Mouse (Mus musculus): Measurements from ENCODE around the gene St5.

Gene St5

DNA sequence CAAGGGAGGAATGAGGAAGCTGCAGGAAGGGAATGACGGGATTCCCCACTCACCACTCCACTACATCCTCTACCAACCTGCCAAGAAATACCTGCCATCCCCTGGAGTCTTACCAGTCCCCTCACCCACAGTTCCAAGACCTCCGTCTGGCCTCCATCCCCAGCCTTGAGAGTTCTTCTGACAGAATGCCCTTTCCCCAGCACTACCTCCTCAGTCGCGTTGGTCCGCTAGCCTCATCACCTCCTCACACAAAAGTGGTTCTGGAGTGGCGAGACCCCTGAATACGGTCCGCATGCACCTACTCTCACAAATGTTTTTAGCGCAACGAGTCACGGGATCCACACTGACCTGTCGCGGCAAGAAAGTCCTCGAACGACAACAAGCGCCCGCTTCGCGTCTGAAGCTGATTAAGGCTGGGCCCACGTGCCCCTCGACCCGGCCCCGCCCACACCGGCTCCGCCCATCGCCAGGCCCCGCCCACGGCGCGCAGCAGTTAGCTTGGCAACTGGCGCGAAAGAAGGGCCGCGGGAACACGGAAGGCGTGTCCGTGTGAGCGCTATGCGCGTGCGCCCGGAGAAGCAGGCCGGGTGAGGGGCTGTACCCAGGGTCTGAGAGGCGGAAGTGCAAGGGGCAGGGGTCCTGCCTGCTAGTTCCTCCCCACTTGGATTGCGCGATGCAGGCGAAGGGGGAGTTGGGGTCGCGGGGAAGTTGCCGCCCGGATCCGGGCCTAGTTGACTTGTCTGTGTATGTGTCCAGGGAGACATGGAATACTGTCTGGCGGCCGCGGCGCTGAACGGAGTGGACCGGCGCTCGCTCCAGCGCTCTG is at the start of gene St5, which contains the start of gene Akip1:
Gene St5, minus strand, starts transcription at position 416 of the 826 bp plus-strand sequence.
Gene Akip1, plus strand, starts transcription at position 501 of the 826 bp plus-strand sequence.
- peak; percentile 96 for DNase-seq

DNA sequence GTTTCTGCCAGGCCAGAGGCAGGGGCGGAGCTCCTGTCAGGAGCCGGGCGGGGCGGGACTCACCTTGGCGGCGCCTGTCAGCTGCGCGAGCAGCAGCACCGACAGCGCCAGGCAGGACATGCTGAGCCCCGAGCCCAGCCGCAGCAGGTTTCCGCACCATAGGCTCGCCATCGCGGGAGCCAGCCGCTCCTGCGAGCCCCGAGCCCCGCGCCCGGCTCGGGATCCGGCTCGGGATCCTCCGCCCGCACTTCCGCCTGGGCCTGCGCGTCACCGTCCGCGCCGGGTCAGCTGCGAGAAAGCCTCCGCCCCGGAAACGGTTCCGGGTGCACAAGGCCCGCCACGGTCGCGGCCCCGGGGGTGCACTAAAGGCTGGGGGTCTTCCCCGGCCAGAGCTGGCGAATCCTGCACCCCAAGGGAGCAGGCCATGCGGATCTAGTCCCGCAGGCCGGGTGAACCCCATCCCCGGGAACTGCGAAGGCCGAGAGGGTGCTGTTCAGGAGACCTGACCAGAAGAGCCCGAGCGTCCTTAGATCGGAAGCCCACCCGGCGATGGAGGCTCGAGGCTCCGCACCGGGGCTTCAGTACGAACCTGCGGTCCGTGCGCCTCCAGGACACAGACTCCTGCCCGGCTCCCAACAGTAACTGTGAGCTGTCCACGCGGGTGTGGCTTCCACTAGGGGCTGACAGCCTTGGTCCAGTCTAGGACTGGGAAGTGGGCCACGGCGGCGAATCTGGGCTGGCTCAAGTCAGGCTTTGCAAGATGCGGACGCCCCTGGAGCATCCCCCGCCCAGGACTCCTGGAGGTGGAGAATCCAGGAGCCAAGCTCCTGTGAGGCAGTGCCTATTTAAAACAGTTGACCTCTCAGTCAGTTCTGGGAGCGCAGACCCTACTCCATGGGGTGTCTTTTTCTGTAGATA is 48.9 kb upstream of the St5 start, which contains the start of gene Tmem9b:
Gene Tmem9b, minus strand, starts transcription at position 868 of the 918 bp plus-strand sequence.
- DNase-seq: peak; percentile 82

DNA sequence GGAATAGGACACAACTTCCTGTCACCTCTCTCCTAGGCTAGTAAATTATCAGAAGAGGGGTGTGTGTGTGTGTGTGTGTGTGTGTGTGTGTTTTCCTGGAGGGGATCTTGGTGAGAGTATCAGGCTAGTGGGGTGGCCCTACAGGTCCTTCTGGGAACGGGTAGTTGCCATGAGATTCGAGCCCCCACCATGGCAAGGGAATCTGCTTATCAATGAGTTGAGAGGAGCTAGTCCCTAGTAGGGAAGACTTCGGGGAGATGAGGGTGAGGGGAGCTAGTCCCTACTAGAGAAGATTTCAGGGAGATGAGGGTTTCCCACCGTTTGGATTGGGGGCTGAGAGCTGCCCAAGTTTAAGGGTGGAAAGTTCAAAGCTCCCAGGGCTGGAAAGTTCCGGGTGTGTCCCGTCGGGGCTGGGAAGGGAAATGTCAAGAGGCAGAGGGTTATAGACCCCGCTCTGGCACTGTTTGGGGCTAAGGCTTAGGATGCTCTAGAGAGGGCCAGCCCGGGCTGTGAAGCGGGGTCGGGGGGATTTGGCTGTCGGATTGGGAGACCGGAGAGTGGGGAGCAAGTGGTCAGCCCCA is 48.1 kb upstream of the St5 start:
- peak; percentile 20 for DNase-seq

DNA sequence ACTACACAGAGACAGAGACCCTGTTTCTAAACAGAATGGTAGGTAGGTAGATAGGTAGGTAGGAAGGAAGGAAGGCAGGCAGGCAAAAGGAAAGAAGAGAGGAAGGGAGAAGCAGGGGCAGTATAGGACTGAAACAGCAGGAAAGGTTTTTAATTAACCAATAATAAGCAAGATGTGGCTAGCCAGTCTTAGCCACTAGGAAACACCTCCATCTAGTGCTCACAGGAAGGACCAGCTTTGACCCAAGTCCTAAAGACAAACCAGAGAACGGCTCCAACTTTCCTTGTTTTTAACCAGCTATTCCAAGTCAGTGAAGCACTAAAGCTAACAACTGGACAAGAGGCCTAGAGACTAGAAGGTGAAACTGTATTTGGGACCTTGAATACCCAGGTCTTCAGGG is 44.3 kb upstream of the St5 start:
- DNase-seq: peak; percentile 35

DNA sequence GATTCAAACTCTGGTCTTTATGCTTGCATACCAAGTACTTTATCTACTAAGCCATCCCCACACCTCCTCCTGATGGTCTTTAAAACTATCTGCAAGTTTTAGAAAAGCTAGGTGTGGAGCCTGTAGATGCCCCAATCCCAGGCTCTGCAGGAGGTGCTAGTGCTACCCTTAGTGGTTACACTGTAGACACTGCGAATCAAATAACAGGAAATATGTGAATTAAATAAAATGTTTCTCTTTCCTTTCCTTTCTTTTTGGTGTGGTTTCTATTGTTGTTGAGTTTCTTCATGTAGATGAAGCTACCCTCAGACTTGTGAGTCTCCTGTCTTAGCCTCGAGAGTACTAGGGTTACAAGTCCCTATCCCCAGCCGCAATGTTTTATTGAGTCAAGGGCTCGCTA is 38.3 kb upstream of the St5 start:
- DNase-seq: no peak

DNA sequence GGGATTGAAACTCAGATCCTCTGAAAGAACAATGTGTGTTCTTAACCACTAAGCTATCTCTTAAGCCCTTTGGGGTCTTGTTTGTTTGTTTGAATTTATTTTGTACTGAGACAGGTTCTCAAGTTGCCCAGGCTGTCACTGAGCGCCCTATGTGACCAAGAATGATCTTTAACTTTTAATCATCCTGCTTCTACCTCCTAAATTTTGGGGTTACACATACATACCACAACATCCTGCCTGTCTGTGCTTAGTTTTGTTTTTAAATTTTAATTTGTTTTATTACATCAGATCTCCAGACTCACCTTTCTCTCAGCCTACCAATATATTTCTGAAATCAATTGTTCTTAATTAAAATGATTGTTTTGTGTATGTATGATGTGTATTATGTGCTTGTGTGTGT is 37.7 kb upstream of the St5 start:
- DNase-seq: no peak

DNA sequence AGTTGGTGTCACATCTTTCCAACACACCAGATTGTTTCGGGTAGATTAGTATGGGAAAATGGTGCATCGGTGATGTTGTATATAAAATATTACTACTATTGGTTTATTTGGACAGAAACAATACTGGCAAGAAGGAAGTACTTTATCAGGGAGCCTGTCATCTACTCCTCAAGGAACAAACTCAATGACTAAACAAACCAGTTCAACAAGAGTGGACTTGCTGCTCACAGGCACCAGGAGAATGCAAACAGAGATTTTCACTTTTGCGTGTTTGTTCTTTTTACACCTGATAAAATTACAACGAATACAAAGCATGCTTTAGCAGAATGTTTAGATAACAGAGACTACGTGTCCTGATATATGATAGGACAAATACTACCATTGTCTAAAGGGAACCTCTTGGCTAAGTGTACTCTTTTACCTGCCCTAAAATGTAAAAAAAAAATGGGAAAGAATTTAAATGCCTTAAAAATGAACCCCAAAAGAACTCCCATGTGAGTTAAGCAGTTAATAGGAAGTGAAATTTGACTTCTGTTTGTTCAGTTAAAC is 36.5 kb upstream of the St5 start:
- no peak for DNase-seq

DNA sequence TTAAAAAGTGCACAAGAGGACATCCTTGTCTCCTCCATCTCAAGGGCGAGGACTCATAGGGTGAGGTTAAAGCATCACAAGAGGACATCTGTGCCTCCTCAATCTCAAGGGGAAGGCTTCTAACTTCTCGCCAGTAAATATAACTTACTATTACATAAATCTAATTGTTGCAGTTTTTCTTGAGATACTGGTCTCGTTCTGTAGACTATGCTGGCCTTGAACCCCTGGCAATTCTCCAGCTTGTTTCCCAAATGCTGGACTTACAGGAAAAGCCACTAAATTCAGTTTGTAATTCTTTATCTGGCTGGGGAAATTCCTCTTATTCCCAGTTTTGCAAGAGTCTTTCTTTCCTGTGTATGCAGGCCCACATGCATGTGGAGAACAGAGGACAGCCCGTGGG is 31.4 kb upstream of the St5 start:
- DNase-seq: peak; percentile 40

DNA sequence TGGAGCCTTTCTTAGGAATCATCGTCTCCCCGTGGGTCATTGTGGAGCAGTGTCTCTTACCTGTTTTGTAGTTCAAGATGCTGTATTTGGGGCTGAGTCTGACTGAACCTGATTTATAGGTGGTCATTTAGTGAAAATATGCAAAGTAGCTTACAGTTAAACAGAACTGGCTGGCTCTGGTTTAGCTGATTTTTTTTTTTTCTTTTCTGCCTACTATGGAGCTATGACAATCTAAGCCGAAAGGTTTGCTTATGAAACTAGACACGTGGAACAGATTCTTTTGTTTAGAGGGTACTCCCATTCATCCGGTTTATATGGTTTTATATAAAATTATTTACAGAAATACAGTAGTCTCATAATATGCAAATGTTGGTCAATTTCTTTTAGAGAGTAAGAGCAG is 28.2 kb upstream of the St5 start, which contains the start of gene Ascl3:
Gene Ascl3, minus strand, starts transcription at position 101 of the 400 bp plus-strand sequence.
- DNase-seq: no peak

DNA sequence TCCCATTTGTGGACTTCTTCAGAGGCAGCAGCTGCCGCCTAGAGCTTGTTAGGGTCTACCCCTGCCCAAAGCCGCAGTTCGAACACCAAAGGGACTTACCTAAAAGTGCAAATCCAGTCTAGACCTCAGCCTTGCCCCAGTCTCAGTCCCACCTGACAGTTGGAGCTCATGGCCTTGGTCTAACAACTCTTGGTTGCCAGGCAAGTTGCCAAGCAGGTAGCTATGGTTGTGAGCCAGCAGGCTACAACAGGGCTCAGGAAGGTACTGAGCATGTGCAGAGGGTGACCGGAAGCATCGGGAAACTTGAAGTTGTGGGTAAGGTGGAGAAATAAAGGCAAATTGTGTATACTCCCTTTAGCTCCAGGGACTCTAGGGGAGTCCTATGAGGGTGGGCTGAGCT is 20.3 kb upstream of the St5 start, which contains the start of gene BC051019:
Gene BC051019, minus strand, starts transcription at position 154 of the 400 bp plus-strand sequence.
- no peak for DNase-seq

DNA sequence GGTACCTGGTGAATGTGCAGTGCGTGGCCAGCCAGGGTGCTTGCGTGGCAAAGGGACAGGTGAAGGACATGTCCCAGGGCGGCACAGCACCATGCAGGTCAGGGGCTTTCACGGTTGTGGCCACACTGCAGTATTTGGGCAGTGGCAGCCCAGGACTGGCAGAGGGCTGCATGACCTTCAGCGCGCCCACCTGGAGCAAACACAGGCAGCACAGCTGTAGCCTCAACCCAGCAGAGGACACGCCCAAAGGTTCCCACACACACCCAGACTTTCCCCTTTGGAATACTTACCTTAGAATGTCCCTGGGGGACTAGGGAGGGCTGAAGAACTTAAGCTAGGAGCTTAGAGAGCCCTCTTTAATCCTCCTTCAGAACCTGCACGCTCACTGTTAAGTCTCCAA is 19.7 kb upstream of the St5 start:
- no peak for DNase-seq

DNA sequence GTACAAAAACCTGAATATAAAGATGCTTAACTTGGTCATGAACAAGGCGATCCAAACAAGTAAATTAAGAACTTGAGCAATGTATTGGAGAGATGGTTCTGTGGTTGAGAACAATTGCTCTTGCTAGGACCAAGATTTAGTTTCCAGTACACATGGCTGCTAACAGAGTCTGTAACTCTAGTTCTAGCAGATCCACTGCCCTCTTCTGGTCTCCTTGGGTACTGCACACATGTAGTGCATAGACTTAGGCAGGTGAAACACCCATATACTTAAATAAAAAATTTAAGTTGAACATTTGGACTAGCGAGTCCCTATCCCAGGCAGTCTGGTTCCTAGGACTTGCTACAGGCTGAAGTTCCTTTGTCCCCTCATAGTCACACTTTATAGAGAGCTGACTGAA is 19.2 kb upstream of the St5 start:
- DNase-seq: no peak

DNA sequence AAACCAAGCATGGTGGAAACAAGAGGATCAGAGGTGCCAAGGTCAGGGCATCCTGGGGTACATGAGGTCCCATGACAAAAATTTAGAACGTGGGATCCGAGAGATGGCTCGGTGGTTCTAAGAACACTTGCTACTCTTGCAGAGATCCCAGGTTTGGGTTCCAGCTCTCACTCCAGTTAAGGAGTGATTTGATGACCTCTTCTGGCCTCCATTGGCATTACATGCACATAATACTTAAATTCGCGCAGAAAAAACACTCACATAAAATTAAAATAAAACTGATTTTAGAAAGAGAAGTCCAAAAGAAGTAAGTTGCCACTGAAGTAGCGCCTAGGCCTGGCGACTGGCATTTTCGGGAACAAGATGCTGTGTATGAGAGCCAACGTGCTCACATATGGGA is 15.9 kb upstream of the St5 start:
- peak; percentile 38 for DNase-seq

DNA sequence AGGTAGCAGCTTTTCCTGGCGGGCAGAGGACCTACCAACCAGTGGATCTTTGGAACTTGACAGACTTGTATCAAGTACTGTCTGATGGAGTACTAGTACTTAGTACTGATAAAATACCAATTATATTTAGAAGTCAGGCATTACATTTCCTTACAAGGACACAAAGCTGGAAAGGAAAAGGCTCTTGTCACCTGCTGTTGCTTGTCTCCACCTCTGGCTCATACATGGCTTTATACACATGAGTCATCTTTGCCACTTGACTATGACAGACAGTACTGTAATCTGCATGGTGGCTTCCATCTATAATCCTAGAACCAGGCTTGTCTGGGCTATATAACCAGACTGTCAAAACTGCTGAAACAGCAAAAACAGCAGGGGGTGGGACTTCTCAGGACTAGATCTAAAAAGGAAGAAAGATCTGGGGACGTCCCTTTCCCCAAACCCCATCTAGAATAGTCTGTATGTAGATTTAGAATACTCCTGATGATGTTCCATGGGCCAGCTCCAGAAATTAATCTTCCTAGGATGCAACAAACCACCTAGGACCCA is 10.1 kb upstream of the St5 start:
- DNase-seq: no peak

DNA sequence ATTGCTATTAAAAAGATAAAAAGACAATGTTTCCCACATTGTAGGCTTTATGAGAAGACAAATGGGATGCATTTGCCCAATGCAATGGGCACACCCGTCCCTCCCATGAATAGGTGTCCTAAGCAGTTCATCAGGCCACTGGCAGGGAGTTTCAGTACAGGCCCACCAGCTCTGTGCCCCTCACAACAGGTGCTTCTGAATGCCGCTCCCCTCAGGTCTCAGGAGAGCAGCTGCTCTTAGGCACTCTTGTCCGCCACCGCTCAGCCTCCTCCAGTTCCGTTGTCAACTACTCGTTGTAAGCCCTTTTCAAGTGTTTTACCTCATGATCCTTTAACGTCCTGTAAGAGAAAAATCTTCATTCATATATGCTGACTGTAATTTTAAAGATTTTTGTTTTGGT is 8.8 kb upstream of the St5 start:
- no peak for DNase-seq

DNA sequence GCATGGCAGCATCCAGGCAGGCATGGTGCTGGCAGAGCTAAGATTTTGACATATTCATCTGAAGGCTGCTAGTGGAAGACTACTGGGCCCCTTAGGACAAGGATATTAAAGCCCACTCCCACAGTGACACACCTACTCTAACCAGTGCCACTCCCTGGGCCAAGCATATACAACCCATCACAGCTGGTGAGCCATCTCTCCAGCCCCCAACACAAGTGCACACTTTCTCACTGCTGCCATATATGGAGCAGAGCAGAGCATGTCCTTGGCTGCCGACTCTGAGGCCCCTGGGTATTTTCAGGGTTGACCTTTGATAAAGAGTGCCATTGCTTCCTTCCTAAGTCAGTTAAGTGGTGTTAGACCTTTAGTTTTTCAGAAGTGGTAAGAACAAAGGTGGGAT is 6.7 kb upstream of the St5 start:
- DNase-seq: no peak

DNA sequence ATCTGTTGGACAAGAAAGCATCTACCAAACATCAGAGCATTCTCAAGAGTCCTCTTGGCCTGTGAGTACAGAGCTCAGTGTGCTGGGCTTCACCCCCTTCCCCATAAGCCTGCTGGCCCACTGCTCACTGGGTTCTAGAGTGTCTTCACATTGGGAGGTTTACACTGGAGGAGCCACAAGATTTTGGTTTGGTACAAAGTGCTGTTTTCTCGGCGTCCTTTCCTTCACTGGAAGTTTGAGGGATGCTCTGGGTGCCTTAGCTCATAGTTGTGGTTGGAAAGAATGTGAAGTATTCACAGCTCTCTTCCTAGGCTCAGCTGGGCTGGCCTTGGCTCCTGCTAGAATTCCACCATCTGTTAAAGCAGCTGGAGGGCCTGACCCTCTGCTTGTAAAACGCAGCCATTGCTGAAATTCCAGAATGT is 5.6 kb upstream of the St5 start:
- peak; percentile 56 for DNase-seq

DNA sequence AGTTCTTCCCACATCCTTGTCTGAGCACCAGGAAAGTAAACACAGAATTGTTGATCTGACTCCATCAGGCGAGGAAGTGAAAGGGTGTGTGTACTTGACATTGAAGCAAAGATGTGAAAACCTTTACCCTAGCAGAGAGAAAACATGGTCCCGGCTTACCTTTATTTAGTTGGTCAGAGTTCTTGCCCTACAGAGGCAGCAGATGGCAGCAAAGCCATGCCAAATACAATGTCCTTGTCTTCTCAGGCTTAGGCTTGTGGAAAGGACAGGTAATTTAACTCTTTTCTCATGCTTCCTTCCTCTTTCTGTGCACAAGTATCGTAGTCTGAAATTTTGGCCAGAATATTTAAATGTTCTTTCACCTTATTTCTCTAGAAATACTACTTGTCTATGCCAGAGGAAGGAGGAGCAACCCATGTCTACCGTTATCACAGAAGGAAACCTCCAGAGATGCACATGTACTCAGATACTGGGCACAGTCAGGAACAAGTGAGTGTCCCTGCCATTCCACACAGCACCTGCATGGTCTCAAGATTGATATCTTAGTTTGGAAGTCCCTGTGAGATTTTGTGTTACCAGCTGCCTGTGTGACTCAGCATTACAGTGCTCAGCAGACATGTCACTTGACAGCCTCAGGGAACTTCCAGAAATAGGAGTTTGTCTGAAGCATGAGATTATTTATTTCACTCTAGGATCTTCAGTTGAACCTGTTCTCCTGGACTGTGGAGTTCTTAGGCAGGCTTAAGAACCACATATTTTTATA is 3.8 kb upstream of the St5 start:
- peak; percentile 73 for DNase-seq

DNA sequence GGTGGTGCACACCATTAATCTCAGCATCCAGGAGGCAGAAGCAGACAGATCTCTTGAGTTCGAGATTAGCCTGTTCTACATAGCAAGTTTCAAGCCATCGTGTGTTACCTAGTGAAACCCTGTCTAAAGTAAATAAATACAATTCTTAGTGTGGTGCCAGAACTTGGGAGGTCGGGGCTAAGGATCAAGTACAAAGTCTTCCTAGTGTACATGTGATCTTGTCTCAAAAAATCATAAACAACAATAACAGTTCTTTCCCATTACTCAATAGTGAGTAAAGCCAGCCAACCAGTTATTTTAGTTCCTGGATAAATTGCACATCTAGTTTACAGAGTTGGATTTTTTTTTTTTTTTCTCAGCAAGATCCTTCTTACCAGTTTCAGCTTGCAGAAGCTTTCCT is 1.1 kb upstream of the St5 start:
- DNase-seq: peak; percentile 60

DNA sequence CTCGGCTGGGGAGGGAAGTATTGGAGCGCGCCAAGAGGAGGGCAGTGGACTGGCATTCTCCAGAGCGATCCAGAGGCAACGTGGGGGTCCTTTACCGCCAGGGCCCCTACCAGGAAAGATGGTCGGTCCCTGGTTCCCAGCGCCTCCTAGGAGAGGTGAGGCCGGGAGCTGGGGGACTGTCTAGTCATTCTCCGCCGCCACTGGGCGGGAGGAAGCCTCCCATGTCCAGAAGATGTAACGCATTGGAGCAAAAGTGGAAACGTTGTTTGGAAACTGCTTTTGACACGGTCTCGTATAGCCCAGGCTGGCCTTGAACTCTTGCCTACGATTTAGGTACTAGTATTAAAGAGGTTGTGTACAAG is 592 bp upstream of the St5 start:
- DNase-seq: no peak

DNA sequence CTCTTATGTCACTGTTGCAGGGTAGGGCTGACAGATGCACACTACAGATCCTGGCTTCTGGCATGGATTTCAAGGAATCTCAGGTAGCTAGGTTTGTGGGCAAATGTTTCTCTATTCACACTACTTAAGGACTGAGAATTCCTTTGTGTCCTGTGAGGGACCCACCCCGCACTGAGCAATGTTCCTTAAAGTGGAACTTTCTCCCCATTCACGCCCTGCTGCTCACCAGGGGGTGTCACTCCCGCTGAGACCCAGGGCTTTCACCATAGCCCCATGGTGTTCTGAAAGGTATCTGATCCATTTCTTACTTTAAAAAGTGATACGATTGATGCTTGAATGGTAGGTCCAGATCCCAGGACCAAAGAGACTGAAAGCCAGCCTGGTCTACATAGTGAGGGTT is 684 bp downstream of the St5 start:
- no peak for DNase-seq

DNA sequence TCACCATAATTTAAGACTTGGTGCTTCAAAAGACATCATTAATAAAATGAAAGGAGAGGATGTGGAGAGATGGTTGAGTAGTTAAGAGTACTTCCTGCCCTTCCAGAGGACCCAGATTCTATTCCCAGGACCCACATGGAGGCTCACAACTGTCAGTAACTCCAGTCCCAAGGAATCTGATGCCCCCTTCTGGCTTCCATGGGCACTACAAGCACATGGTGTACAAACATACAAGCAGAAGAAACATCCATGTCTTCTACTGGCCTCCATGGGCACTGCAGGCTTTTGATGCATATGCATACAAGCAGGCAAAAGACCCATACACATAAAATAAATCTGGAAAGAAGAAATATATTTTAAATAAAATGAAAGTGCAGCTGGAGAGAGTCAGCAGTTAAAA is 3.2 kb downstream of the St5 start:
- DNase-seq: no peak

All from kidney, adult 9 months (tissue).